Mouse (Mus musculus) kidney, adult 2 months (tissue): ENCODE data around the gene Crtac1.

Experiments used
- CTCF ChIP-seq: fragments of 200-500 bp; conservative IDR thresholded peaks from 2 replicates; pipeline ENCODE4 v1.5.1; 2011; ENCODE audit warnings: low read depth, mild to moderate bottlenecking, control low read depth, low read length, moderate library complexity, mixed read lengths; ENCODE audit not compliant: insufficient read depth, insufficient read length
- POLR2A ChIP-seq: fragments of 200-500 bp; IDR thresholded peaks from one replicate; pipeline ENCODE4 v1.6.1; 2011; ENCODE audit warnings: low read depth, low read length, control low read depth

DNA sequence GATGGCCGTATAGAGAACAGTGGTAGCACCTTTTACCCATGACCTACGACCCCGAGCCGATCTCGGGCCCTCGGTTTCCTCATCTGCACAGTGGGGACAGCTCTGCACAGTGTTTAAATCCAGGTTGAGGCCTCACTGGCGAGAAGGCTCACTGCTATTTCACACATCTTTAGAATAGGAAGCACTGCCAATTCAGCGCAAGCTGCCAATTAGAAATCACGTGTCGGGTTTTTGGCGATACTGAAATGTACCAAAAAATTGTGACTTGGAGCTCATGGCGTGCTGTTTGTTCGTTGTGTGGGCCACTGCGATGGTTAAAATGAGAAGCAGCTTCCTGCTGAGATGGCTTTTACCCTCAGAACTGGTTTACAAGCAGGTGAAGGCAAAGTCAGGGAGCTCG is 27.2 kb downstream of the Crtac1 start:
- TF ChIP-seq POLR2A, result no peak
- no peak for TF ChIP-seq CTCF
